Mouse (Mus musculus) neural tube, postnatal 0 days (tissue): Measurements from ENCODE around the gene Tmem91. TPM values are rescaled to one million over a fixed set of nuclear protein-coding genes. Genes with fewer than 3 reads are reported as not detected.

Experiments
- polyA plus RNA-seq: library from polyadenylated mRNA; unstranded; fragments of >200 nt; fragmentation: Nextera tagmentation; extraction: Ambion mirVana; gene quantifications from 2 replicates; pipeline ENCODE4 v1.2.1, GENCODE M21; 2015

Tmem91 gene
- polyA plus RNA-seq: 240 and 246 TPM in 2 replicates

GRCm38 (mm10) chr7:25674719-25675300 lies at the start of gene Tmem91:
TSS of gene Tmem91 (minus strand) at chr7:25675166.

GRCm38 (mm10) chr7:25718788-25719417 lies 43.9 kb upstream of the Tmem91 start, which contains the start of gene Ccdc97:
TSS of gene Ccdc97 (minus strand) at chr7:25719088.

GRCm38 (mm10) chr7:25686680-25687531 lies 11.9 kb upstream of the Tmem91 start, which contains the start of gene Tgfb1:
TSS of gene Tgfb1 (plus strand) at chr7:25687002.

GRCm38 (mm10) chr7:25680514-25681258 lies 5.7 kb upstream of the Tmem91 start, which contains the start of gene B9d2:
TSS of gene B9d2 (plus strand) at chr7:25680780.

GRCm38 (mm10) chr7:25658657-25659472 lies 16.1 kb downstream of the Tmem91 start, which contains the start of the genes Bckdha and Exosc5:
TSS of gene Bckdha (minus strand) at chr7:25658981.
TSS of gene Exosc5 (plus strand) at chr7:25659164.

GRCm38 (mm10) chr7:25626509-25627430 lies 48.2 kb downstream of the Tmem91 start, which contains the start of gene B3gnt8:
TSS of gene B3gnt8 (plus strand) at chr7:25626654.

Other genes starting within 250 kb of the Tmem91 start
- 1.4 and 1.5 TPM in 2 replicates for gene Ceacam1, start 197.6 kb downstream of the Tmem91 start, polyA plus RNA-seq
- 0.15 TPM in 1 of 2 replicates, not detected in the other for gene Ceacam2, start 135.3 kb downstream of the Tmem91 start, polyA plus RNA-seq
- gene Erich4, start 59.3 kb downstream of the Tmem91 start, polyA plus RNA-seq: not detected in 2 replicates
- 50.1 and 51.9 TPM in 2 replicates for gene Dmac2, start 55.8 kb downstream of the Tmem91 start, polyA plus RNA-seq
- gene B3gnt8, start 48.5 kb downstream of the Tmem91 start, polyA plus RNA-seq: 1.3 and 1.7 TPM in 2 replicates
- 51.5 and 51.7 TPM in 2 replicates for gene Bckdha, start 16.2 kb downstream of the Tmem91 start, polyA plus RNA-seq
- gene Exosc5, start 16.0 kb downstream of the Tmem91 start, polyA plus RNA-seq: 33.1 and 37.9 TPM in 2 replicates
- gene B9d2, start 5.6 kb upstream of the Tmem91 start, polyA plus RNA-seq: 48.2 and 49.2 TPM in 2 replicates
- 1.2 TPM in 2 replicates for gene Tgfb1, start 11.8 kb upstream of the Tmem91 start, polyA plus RNA-seq
- gene Ccdc97, start 43.9 kb upstream of the Tmem91 start, polyA plus RNA-seq: 22.2 and 25.1 TPM in 2 replicates
- 39.3 TPM in 2 replicates for gene Hnrnpul1, start 79.6 kb upstream of the Tmem91 start, polyA plus RNA-seq
- 37.7 and 38.3 TPM in 2 replicates for gene Axl, start 113.5 kb upstream of the Tmem91 start, polyA plus RNA-seq
- 2.8 and 3.1 TPM in 2 replicates for gene Cyp2s1, start 141.7 kb upstream of the Tmem91 start, polyA plus RNA-seq
- gene Cyp2b10, start 222.5 kb upstream of the Tmem91 start, polyA plus RNA-seq: not detected in 2 replicates